Mouse (Mus musculus): Measurements from ENCODE around the gene Runx1.

DNA sequence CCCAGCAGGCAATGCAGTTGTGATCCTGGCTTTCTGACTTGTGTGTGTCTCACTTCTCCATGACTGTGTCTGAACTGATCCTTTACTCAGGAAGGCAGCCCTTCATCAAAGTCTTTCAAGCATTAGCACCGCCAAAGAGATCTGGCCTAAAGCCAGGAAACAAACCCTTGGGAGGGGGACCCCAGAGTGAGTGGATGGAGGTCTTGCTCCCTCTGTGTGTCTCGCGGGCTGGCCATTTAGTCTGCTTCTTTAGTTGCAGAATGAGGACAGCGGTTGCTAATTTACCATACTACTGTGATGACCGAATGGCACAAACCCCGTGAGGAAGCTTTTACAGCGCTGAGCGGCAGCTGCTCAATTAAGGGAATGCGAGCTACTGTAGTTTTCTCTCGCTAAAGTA, 105.3 kb downstream of the Runx1 start:
- TF ChIP-seq CTCF (IDR thresholded peaks at IDR 0.05; ENCODE audit: borderline replicate concordance, control insufficient read depth, extremely low read depth, insufficient read depth, low read length, poor library complexity) (no peak), POLR2A (IDR thresholded peaks at IDR 0.05; ENCODE audit: control insufficient read depth, extremely low read depth, insufficient read depth, low read length, poor library complexity) (no peak)
